Mouse (Mus musculus) 3T3-L1 (cell line): ENCODE data around the gene Crhr1.
"Not testable (repeated sequence)": the region's sequence is repeated elsewhere in the genome, so short reads cannot be mapped to it uniquely, and the experiment has no call there.

Source experiments
- DNase-seq: peaks from one replicate; pipeline ENCODE4 v3.0.0-alpha.2; 2015; ENCODE audit warnings: low read depth, low spot score

The Crhr1 gene

DNA sequence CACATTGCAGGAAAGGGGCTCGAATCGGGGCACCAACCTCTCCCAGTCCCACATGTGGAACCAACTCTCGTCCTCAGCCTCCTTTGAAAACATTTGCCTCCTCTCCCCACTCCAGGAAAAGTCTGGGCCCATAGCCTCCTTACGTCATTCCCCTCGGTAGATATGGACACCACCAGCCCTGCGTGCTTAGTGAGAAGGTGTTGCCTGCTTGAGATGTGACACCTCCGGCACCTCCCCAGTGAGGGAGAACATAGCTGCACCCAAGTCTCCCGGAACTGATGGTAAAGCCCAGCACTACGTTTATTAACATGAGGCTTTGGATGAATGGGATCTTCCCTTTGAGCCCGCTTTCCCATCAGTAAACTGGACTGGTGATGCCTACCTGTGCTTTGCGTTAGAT, 62.7 kb downstream of the Crhr1 start:
- DNase-seq: no peak

- peak; percentile 93 for DNase-seq
These were observed 63.1 kb downstream of the Crhr1 start for GRCm38 (mm10) chr11:104195791-104196190.

DNA sequence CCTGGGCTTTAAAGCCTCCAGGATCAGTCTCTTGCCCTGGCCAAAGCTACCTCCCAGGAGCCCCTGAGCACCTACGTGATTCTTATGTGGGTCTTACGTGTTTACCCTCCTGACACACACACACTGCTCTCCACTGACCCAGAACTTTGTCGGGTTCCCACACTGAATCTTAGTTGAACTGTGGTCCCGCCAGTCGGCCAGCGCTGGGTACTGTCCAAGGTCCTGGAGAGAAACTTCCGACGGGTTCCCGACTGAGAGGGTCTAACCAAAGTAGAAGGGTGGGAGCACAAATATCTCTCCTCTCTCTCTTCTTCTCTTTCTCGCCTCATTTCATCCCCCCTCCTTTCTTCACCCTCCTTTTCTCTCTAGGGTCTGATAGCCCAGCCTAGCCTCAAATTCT, 65.2 kb downstream of the Crhr1 start:
- peak; percentile 28 for DNase-seq

DNA sequence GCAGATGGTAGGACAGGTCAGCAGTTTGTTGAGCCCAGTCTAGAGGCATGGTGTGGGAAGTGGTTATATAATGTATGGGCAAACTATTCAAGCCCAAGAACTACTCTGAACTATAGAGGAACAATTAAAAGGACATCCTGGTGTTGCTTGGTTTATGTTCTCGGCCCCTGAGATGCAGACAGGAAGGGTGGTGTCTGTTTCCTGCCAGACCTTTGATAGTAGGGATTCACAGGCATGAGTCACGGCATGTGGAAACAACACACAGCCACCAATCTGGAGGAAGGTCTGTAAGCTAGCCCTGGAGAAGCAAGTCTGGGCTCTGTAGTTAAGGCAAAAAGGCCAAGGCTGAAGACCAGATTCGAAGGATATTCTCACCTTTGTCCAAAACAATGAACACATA, 70.6 kb downstream of the Crhr1 start:
- no peak for DNase-seq

- DNase-seq: no peak
These were observed 73.9 kb downstream of the Crhr1 start for GRCm38 (mm10) chr11:104206573-104206972.

GRCm38 (mm10) chr11:104209041-104209440, 76.4 kb downstream of the Crhr1 start:
- DNase-seq: no peak

- DNase-seq: no peak
These were observed 78.6 kb downstream of the Crhr1 start for GRCm38 (mm10) chr11:104211251-104211650.

GRCm38 (mm10) chr11:104214128-104214527, 81.5 kb downstream of the Crhr1 start:
- DNase-seq: not testable (repeated sequence)

DNA sequence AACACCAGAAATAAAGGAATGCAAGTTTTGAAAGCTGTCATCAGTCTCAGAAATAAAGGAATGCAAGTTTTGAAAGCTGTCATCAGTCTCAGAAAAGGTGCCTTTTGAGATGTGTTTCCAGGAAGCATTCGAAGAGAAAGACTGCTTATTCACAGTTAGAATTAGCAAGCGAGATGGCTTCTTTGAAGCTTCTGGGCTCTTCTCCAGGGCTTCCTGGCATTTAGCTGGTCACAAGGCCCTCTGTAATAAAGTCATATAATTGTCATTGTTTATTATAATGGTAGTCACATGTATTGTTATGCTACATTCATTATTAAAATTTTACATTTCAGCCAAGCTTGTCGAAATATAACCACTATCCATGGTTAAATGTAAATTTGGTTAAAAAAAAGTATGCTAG, 85.4 kb downstream of the Crhr1 start:
- DNase-seq: no peak

- DNase-seq: no peak
These were observed 87.6 kb downstream of the Crhr1 start for GRCm38 (mm10) chr11:104220291-104220690.

DNA sequence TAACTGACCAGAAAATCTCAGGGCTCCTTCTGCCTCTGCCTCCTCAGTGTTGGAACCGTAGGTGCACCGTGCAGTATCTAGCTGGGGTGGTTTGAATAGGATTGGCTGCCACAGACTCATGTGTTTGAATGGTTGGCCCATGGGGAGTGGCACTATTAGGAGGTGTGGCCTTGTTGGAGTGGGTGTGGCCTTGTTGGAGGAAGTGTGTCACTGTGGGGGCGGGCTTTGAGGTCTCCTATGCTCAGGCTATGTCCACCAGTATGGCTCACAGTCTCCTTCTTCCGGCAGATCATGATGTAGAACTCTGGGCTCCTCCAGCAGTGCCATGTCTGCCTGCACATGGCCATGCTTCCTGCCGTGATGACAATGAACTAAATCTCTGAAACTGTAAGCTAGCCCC, 89.1 kb downstream of the Crhr1 start:
- DNase-seq: no peak

GRCm38 (mm10) chr11:104223301-104223700, 90.6 kb downstream of the Crhr1 start:
- DNase-seq: no peak
